Mouse (Mus musculus): ENCODE results near the gene Ghr.

Ghr gene

DNA sequence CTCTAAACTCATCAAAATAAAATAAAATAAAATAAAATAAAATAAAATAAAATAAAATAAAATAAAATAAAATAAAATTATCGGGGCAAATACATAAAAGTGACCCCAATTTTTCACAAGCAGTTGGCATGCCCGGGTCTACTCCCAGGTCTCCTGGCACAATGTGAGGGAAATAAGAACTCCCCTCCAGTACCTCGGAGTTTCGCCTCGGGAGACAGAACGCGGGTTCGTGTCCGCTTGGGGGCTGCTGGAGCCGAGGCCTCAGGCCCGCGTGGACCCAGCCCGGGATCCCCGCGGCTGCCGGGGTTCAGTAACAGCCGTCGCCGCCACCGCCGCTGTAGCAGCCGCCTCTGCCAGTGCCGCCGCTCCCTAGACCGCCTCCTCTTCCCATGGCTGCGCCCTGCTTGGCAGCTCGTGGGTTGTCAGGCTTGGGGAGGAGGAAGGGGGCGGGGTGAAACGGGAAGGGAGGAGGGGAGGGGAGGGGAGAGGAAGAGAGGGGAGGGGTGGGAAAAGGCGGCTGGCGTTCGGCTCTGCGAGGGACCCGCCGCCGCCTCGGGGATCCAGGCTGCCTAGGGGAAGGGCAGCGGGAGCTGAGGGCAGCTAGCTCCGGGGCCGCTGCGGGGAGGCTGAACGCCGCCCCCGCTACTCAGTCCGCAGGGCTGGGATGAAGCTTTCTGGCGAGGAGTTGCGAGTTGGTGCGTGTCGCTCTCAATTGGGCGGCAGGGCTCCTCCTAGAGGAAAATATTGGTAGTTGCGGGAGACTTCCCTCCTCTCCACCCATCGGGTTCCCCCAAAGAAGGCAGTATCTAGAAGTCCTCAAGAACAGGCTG lies at the start of gene Ghr:
TSS of gene Ghr (minus strand) at position 686 of the 830 bp plus-strand sequence.
- DNase-seq: peak; percentile 95

DNA sequence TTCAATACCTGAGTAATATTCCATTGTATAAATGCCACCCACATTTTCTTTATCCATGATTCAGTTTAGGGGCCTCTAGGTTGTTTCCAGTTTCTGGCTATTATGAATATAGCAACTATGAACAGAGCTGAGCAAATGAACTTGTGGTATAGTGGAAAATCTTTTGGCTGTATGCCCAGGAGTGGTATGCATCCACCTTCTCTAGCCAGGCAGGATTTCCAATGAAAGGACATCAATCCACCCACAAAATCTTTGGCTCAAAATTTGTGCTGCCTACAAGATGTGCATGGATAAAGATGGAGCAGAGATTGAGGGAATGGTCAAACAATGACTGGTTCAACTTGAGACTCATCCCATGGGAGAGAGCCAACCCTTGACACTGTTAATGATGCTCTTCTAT lies 39.5 kb upstream of the Ghr start:
- DNase-seq: no peak

DNA sequence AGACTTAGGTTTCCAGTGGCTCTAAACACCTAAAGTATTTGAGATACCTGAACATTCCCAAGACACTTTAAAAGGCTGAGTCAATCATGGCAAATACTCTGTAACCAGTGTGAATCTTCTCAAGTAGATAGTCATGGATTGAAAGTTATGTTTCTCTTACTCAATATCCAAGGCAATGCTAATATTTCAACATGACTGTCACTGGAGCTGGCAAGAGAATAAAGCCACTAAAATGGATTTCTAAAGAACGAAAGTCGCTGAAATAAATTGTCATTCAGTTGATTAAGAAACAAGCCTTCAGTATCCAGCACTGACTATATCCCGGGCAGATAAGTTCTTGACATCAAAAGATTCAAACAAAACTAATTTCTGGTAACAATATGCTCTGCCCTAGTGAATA lies 37.1 kb upstream of the Ghr start:
- DNase-seq: no peak

DNA sequence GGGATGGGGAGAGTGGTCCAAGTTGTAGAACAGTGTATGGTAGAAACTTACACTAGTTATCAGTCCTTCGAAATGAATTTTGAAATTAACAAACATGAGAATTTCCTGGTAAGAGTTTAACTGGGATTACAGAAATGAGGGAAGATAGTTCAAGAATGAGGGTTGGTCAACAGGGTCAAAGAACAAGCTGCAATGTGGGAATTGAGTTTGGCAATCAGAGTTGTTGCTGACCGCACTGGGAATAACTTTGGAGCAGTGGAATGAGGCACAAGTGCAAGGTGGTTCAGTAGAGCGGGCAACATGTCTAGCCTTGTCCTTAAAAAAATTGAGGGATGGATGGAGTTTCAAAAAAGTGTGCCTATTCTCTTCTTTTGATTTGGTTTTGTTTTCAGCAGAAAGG lies 35.0 kb upstream of the Ghr start:
- DNase-seq: no peak

- DNase-seq: no peak
Measured at GRCm38 (mm10) chr15:3611961-3612360, 28.7 kb upstream of the Ghr start.

GRCm38 (mm10) chr15:3607951-3608350 lies 24.7 kb upstream of the Ghr start:
- DNase-seq: no peak

GRCm38 (mm10) chr15:3602098-3602486 lies 18.8 kb upstream of the Ghr start:
- no peak for DNase-seq

GRCm38 (mm10) chr15:3601422-3602097 lies 18.3 kb upstream of the Ghr start:
- no peak for DNase-seq

- DNase-seq: no peak
Measured at GRCm38 (mm10) chr15:3587879-3588278, 4.6 kb upstream of the Ghr start.

- no peak for DNase-seq
Measured at GRCm38 (mm10) chr15:3584361-3584760, 1.1 kb upstream of the Ghr start.

GRCm38 (mm10) chr15:3581861-3582806 lies 1.2 kb downstream of the Ghr start:
- DNase-seq: peak; percentile 68

GRCm38 (mm10) chr15:3581337-3581736 lies 2.0 kb downstream of the Ghr start:
- DNase-seq: peak; percentile 33

DNA sequence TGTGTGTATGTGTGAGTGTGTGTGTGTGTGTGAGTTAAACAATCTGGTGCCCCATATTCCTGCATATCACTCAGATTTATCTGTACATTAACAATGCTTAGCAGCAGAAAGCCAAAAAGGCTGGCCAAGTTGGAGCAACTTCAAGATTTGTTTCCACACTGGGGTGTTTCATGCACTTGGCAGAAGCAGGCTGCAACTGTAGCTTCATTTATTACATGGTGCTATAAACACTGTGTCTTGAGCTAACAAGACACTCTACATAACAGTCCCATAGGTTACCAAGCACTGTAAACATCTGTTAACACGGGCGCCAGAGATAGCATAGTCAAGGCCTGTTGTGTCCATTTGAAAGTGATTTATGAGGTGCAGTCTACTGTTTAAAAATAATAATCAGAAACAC lies 3.1 kb downstream of the Ghr start:
- peak; percentile 68 for DNase-seq

DNA sequence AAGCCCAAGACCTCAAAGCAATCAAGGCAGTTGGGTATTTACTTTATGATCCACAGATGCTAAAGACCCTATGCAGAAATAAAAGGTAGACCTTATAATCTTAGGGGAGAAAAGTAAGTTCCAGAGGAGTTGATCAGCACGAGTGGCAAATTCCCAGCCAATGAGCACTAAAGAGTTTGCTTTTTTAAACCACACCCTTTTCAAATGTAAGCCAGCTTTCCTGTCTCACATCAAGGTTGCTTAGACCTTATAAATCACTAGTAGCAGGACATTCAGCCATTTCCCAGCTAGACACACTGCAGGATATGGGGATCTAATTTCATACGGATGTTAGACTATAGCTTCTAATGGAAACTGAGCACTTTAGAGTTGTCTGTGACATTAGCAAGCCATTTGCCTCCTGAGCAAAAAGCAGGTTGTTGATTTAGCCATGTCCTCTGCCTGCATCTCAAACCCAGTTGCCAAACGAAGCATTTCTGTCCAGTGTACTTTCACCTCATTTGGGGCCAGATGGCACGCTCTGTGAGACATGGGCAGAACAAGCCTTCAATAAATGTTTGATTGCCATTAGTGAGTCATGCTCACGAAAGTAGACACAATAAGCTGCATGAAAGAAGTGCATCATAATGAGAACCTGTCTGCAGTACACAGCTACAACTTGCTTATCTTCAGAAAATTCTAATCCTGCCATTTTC lies 4.9 kb downstream of the Ghr start:
- DNase-seq: no peak

DNA sequence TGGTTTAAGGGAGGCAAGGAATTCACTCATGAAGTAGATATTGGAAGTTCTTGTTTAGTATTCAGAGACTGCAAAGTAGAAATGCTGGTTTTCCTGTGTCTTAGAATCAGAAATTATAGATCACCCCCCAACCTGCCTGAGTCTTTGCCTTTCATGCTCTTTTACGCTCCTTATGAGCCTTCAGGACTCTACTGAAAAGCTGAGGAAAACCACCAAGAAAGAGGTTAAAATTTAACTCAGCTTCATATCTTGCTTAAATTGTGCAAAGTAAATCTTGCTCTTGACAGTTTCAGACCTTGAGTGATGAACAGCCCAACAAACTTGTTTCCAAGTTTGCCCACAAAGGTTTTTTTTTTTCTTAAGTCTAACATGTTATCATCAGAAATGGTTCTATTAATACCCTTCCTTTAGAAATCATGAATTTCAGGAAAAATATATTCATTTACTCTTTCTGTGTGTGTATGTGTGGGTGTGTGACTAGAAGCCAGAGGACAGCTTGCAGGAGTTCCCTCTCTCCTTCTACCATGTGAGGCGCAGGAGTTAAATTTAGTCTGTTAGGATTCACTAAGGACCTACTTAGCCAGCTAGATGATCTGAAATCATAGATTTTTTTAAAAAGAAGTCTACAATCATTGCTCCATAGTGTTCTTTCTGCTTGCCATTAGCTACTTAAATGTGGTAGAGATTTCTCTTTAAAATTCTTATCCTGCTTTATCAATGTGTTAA lies 14.0 kb downstream of the Ghr start:
- no peak for DNase-seq

DNA sequence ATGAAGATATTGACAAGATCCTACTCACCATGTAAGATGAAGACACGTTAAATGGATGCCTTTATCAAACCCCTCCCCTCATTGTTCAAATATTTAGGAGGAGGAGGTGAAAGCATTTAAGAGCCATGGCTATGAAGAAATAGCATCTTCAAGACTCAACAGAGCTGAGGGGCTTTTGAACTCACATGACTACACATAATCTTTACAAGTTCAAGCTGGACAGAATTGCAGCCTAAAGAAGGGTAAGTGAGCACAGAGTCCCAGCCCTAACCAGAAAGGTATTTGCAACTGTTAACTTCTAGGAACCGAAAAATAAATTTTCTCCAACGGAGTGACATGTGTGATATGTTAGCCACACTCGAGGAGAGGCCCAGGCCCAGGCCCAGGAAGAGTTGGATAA lies 18.7 kb downstream of the Ghr start:
- DNase-seq: no peak

DNA sequence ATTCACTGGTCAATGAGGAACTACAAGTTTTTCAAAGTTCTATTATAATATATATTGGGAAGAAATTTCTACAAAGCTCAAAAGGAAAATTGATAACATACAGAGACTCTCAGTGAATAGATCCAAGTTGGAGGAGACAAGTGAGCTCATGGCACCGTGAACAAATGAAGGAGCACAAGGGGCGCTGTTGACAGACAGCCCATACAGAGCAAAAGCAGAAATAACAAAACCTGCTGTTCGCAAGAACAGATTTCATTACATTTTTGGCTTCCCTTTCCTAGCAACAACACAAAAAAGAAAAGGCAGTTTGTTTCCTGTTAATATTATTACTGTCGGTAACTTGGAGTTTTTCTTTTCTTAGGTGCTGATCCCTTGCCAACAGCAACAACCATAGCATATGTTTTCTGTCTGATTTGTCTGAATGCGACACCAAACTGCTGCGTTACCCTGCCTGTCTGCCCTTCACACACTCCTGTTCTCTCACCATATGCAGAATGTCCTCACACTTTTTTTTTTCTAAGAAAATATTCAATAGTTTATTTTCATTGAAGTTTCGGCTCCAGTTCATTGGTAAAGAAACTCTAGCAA lies 19.3 kb downstream of the Ghr start:
- no peak for DNase-seq

DNA sequence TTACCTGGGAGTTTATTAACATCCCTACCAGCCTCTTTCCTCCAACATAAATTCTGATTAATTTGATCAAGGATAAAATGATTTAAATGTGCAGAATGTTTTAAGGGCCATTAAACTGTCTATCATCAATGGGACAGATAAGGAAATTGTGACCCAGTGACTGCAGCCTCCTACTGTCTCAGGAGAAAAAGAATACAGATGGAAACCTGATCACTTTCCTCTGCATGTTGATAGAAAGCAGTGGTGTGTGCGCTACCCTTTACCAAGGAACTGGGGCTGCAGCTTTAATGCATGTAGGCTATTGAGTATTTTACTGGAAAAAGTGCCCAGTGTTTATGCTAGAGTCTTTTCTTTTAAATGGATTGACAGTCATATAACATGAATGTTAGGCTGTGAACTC lies 19.8 kb downstream of the Ghr start:
- no peak for DNase-seq

DNA sequence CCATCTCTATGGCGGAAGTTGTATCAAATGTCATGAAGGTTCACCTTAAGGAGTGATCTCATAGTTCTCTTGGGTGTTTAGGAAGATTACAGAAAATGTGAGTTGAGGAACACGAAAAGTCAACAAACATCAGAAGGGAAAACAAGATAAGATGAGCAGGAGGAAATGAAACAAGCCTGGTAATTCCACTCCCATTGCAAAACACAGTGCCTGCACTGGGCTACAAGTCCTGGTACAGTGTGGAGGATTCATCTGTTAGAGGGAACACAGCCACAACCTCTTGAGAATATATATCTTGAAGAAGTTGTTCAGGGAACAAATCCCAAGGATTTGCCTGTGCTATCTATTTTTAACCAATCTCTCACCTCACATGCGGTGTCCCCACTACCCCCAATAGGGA lies 24.8 kb downstream of the Ghr start:
- no peak for DNase-seq

- no peak for DNase-seq
Measured at GRCm38 (mm10) chr15:3544289-3544688, 39.0 kb downstream of the Ghr start.

GRCm38 (mm10) chr15:3536309-3536900 lies 46.9 kb downstream of the Ghr start:
- DNase-seq: no peak
